Mouse (Mus musculus) testis, postnatal 14 days (tissue): ENCODE results near the gene Lmod3.

Experiments used
- DNase-seq: peaks from one replicate; pipeline ENCODE4 v3.0.0; 2021; ENCODE audit warnings: low spot score

The Lmod3 gene

GRCm38 (mm10) chr6:97226083-97226491 is 26.5 kb downstream of the Lmod3 start:
- DNase-seq = no peak

- DNase-seq = no peak
Observed at GRCm38 (mm10) chr6:97224505-97224904, 28.1 kb downstream of the Lmod3 start.

GRCm38 (mm10) chr6:97223566-97223965 is 29.0 kb downstream of the Lmod3 start:
- no peak for DNase-seq

GRCm38 (mm10) chr6:97222931-97223467 is 29.6 kb downstream of the Lmod3 start:
- DNase-seq = no peak

- no peak for DNase-seq
Observed at GRCm38 (mm10) chr6:97222321-97222720, 30.2 kb downstream of the Lmod3 start.

GRCm38 (mm10) chr6:97221205-97222025 is 31.1 kb downstream of the Lmod3 start:
- no peak for DNase-seq

- DNase-seq = no peak
Observed at GRCm38 (mm10) chr6:97220672-97221071, 31.9 kb downstream of the Lmod3 start.

GRCm38 (mm10) chr6:97216154-97216821 is 36.3 kb downstream of the Lmod3 start:
- DNase-seq = no peak

GRCm38 (mm10) chr6:97211981-97212380 is 40.6 kb downstream of the Lmod3 start:
- DNase-seq = no peak

- DNase-seq = no peak
Observed at GRCm38 (mm10) chr6:97210962-97211601, 41.5 kb downstream of the Lmod3 start.

GRCm38 (mm10) chr6:97210191-97210961 is 42.2 kb downstream of the Lmod3 start, which contains the start of gene Arl6ip5:
Gene Arl6ip5 (plus strand): TSS chr6:97210689.
- DNase-seq = peak; percentile 88

- no peak for DNase-seq
Observed at GRCm38 (mm10) chr6:97209751-97210150, 42.8 kb downstream of the Lmod3 start.

GRCm38 (mm10) chr6:97209201-97209600 is 43.4 kb downstream of the Lmod3 start:
- DNase-seq = no peak

- DNase-seq = no peak
Observed at GRCm38 (mm10) chr6:97208406-97208805, 44.2 kb downstream of the Lmod3 start.

GRCm38 (mm10) chr6:97207085-97207484 is 45.5 kb downstream of the Lmod3 start:
- no peak for DNase-seq

- DNase-seq = peak; percentile 100
Observed at GRCm38 (mm10) chr6:97205439-97205885, 47.1 kb downstream of the Lmod3 start, which contains the start of gene Uba3. Gene Uba3 (minus strand): TSS chr6:97205647.

- DNase-seq = peak; percentile 67
Observed at GRCm38 (mm10) chr6:97204952-97205351, 47.6 kb downstream of the Lmod3 start.

GRCm38 (mm10) chr6:97204252-97204869 is 48.2 kb downstream of the Lmod3 start:
- DNase-seq = no peak

GRCm38 (mm10) chr6:97202477-97202876 is 50.1 kb downstream of the Lmod3 start:
- no peak for DNase-seq

- DNase-seq = no peak
Observed at GRCm38 (mm10) chr6:97200437-97200836, 52.1 kb downstream of the Lmod3 start.
